Mouse (Mus musculus) megakaryocyte, adult 5-6 weeks (primary cell): ENCODE measurements at regions not wholly inside any gene's neighbourhood (a gene's known extent, or its start where the extent isn't known, plus 50 kb on each side); places are given as distances from the start of the nearest gene placed in this dataset.

Experiments
- ATAC-seq: 2 replicates; pipeline ENCODE4 v1.8.0; 2016; ENCODE audit warnings: mild to moderate bottlenecking, inconsistent platforms; ENCODE audit not compliant: poor library complexity, severe bottlenecking

DNA sequence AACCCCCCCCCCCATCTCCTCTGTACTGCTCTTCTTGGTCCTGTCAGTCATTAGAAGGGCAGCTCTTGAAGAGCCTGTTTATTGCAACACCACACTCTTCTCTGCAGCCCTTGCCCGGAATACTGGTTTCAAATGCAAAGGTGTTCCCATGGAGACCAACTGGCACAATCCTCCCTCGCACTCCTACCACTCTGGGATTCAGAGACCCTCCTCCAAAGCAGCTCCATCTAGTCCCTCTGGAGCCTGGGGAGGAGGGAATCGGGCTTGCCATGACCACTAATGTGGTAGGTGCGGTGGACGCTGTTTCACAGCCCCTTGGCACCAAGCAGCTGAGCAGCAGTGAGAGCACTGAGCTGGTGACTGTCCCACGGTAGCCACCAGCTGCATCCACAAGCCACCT is 83.1 kb downstream of the Stk35 start:
- ATAC-seq, result peak; percentile 37; the same call in 1 of the 2 replicates

GRCm38 (mm10) chr2:129884316-129884715 is 84.0 kb downstream of the Stk35 start:
- no peak for ATAC-seq

- ATAC-seq, result no peak
Measured at GRCm38 (mm10) chr2:129885536-129885935, 85.2 kb downstream of the Stk35 start.

DNA sequence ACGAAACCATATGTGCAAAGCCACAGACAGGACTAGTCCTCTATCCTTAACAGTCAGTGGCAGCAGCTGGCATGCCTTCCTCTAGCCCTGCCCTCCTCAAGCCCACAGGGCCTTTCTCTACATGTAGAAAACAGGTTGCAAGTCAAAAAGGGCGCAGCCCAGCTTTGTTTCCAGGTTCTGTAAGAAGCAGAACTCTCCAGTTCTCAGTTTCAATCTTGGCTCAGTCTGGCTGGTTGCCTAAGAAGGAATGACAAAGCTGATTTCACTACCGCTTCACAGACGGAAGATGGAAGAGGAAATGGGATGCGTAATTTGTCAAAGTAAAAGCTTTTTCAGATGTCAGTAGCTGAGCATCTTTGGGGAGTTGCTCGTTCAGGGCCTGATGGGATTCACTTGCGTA is 92.9 kb downstream of the Stk35 start:
- ATAC-seq, result peak; percentile 80

DNA sequence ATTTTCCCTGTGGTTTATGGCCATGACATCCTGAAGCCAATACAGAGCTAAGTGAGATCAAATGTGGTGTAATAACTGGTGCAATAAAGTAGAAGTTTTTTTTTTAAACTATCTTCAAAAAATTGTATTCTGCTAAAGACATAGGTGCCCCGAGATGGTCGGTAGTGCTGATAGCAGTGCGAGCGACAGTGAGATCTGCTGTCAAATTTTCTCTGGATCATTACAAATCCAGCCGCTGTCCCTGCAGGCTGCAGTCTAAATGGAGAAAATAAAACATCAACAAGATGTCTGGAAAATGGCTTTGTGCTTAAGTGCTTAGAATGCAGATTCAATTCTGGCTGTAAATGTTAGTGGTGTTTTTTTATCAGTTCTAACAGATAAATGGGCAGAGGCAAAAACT is 93.5 kb downstream of the Stk35 start:
- ATAC-seq, result no peak

DNA sequence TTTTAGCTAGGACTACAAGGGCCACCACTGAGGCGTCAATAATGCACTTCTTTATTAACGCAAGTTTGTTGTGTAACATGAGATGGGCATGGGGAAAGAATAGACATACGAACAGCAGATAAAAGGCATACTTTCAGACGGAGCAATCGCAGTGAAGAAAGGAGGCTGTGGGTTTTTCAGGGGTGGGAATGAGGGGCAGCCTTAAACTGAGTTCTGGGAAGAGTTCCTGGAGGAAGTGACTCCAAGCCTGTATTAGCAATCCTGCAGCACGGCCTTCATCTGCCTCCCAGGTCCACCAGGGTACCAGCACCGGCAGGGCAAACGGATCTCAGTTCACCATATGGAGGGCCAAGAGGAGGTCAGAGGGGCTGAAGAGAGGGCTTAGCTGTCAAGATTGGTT is 94.6 kb downstream of the Stk35 start:
- ATAC-seq, result peak; percentile 11

GRCm38 (mm10) chr2:129895369-129895768 is 95.1 kb downstream of the Stk35 start:
- peak; percentile 65 for ATAC-seq

DNA sequence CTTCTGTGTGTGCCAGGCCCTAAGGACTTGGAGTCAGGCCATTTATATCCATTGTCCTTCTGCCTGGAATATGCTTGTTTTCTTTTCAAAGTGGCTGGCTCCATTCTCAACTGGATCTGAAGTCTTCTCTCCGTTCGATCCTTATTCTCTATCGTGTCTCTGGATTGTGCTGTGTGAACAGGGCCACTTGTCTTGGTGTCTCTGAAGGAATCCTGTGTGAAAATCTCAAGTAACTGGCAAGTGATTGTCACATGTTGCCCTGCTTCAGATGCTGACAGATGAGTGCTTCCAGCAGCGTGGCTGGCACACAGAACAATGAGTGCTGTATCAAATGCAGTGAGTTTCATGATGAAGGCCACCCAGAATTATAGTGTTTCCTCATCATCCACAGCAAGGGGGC is 96.4 kb downstream of the Stk35 start:
- no peak for ATAC-seq

DNA sequence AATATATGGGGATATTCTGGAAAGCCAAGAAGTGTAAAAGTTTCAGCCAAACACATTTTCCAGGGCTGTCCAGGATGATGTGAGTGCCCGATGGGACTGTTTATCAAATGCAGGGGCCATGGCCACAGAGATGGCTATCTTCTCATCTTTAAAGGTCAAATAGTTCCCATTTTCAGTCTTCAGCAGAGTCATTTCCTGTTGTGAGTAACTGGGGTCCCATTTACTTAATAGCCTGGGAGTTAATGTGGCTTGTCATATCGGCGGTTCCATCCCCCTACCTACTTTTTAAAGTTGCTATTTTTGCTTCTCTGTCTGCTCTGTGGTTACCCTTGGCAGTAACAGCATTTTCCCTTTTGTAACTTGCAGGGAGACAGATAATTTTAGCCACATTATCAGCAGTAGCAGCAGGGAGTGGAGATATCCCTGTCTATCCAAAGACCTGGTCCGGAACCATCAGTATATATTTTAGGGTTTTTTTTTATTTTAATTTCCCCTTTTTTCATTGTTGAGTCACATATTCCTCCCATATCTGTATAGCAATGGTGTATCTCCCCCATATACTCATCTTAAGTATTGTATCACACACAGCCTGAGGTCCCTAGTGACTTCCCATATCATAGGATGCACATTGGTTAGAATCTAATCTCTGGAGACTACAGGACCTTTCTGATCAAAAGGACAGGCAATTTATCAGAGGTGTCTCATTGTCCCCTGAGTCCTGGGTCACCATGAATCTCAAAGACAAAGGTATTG is 103.2 kb downstream of the Stk35 start:
- peak; percentile 63 for ATAC-seq

DNA sequence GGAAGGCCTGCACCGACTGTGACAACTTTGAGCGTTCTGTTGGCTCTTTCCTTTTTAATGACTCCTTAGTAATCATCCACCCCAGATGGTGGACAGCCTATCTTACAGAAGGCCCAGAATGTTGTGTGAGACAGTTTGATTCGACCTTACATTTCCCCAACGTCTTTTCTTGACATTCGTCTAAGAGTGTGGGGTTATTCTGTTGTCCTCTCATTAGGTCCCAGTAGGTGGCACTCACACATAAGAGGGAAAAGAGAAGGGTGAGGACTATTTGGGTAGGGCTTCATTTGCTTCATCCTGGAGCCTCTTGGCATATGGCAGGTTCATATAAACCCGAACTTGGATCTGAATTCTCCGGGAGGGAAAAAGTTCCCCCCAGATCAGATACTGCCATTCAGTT is 104.4 kb downstream of the Stk35 start:
- peak; percentile 78 for ATAC-seq

- no peak for ATAC-seq
Measured at GRCm38 (mm10) chr2:129908701-129909425, 103.3 kb upstream of the Tgm3 start.

GRCm38 (mm10) chr2:129911203-129911921 is 100.8 kb upstream of the Tgm3 start:
- no peak for ATAC-seq

DNA sequence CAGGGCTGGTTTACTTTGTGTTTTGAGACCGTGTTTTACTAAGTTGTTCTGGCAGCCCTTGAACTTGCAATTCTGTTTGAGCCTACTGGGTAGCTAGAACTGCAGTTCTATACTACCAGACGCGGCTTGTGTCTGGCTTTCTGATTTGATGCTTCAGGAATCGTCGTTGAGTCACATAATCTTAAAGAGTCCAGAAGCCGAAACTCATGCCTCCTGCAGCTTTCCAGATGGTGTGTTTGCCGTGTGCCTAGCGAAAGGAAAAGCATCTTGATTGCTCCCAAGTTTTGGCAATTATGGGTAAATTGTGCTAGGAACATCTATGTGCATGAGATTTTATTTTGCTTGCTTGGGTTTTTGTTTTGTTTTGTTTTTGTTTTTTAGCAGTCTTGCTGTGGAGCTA is 99.6 kb upstream of the Tgm3 start:
- ATAC-seq, result no peak

GRCm38 (mm10) chr2:129914261-129914660 is 97.9 kb upstream of the Tgm3 start:
- no peak for ATAC-seq

GRCm38 (mm10) chr2:129916411-129916810 is 95.7 kb upstream of the Tgm3 start:
- no peak for ATAC-seq

GRCm38 (mm10) chr2:129918141-129918790 is 93.9 kb upstream of the Tgm3 start:
- ATAC-seq, result no peak

DNA sequence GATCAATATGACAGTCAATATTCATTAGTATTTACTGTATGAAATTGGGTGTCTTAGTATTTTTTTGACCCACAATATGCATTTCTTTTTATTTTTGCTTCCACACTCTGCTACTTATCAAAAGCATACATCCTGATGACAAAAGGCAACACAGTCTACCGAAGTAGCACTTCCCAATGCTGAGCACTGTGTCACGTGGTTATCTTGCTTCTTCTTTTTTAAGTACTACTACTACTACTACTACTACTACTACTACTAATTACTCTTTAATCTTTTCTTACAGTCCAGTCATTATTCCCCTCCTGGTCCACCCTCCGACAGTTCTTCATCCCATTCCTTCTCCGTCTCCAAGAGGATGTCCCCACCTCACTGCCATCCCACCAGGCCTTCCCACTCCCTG is 92.6 kb upstream of the Tgm3 start:
- ATAC-seq, result no peak

DNA sequence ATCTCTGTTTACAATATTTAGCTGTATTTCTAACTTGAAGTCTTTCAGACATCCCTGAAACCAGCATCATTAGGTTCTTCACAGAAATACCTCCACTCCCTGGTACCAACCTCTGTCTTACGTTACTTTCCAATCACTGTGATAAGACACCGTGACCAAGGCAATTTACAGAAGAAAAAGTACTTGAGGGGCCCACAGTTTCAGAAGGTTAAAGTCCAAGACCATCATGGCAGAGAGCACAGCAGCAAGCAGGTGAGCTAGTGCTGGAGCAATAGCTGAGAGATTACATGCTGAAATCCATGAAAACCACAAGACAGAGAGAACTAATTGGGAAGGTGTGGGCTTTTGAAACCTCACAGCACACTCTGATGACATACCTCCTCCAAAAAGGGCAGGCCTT is 84.9 kb upstream of the Tgm3 start:
- ATAC-seq, result no peak

GRCm38 (mm10) chr2:129933578-129933977 is 78.6 kb upstream of the Tgm3 start:
- ATAC-seq, result no peak

GRCm38 (mm10) chr2:129942824-129943223 is 69.3 kb upstream of the Tgm3 start:
- peak; percentile 35 for ATAC-seq

- ATAC-seq, result no peak
Measured at GRCm38 (mm10) chr2:129947847-129948553, 64.1 kb upstream of the Tgm3 start.
